Mouse (Mus musculus) left cerebral cortex, postnatal 14 days (tissue): ENCODE data around the gene Egfem1. TPM values are rescaled to one million over a fixed set of nuclear protein-coding genes. Genes with fewer than 3 reads are reported as not detected.

ENCODE experiments used
- DNase-seq, 2 experiments: peaks; one replicate each; pipeline ENCODE4 v3.0.0; 2021 to 2022; ENCODE audit warnings: low spot score in 2 of 2, mixed read lengths in 1 of 2
- intact Hi-C: fragments of 180-260 bp; cut with DNase I; formaldehyde crosslinking; loops from one replicate; pipeline ENCODE4 v1.15.1; 2025
- microRNA-seq, 2 experiments: library from miRNA; unstranded; fragments of <30 nt; microRNA quantifications; one replicate each; pipeline ENCODE4 v1.2.0; 2022
- total RNA-seq, 2 experiments: library from RNA; stranded (reverse); gene quantifications; 2 replicates each; pipeline ENCODE4 v1.2.3; 2021

Egfem1 gene
- total RNA-seq, 2 experiments from 2014 or later: 12.1 to 14.1 TPM

- peak; percentile 68 to 79 for DNase-seq
- intact Hi-C loops: no loop called here
Measured at GRCm38 (mm10) chr3:29730062-29730760, 648.4 kb downstream of the Egfem1 start.

- DNase-seq: no peak
- intact Hi-C loops: no loop called here
Measured at GRCm38 (mm10) chr3:29731509-29731908, 649.7 kb downstream of the Egfem1 start.

GRCm38 (mm10) chr3:29732626-29733025, 650.8 kb downstream of the Egfem1 start:
- intact Hi-C loops: no loop called here

DNA sequence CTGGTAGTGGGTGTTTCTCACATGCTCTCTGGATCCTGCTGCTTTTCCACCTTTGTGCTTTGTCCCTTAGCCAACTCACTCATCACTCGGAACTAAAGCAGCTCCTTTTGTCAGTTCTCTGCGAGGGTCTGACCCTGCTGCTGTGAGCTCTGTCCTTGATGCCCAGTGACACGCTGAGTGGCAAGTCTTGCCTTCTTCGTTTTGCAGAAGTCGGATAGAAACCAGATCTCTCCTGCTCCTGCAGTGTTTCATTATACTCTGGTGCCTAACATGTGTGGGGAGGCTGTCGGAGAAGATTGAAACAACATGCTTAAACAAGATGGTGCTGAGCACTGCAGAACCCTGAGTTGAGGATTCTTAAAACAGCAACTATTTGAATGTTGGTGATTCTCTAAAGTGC, 652.4 kb downstream of the Egfem1 start:
- intact Hi-C loops: no loop called here
- no peak for DNase-seq

More at GRCm38 (mm10) chr3:29732626-29733025, 650.8 kb downstream of the Egfem1 start:
- DNase-seq: no peak

DNA sequence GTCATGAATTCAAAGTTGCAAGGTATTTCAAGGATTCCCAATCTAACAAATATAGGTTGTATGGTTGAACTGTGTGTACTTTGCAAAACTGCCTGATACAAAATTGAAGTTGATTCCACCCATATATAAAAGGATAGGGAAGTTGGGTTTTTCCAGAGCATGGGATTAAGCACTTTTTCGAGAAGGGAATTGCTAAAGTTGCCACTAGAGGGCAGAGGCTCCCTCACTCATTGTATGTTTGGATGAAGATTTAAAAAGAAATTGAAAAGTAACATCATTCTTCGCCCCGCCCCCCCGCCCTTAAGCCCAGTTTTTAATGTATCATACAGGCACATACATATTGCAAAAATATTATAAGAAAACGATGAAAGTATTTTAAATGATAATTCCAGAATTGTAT, 657.5 kb downstream of the Egfem1 start:
- intact Hi-C loops: no loop called here
- DNase-seq: peak; percentile 41 to 52

Small RNA genes within 50 kb of the gene (microRNA-seq; reads per million reads assigned to microRNA genes)
- gene Mir21b (0 reads per million in 2 experiments), gene Mir551b (35.4 to 55.2 reads per million in 2 experiments)

Other genes with a start within 250 kb of the Egfem1 start
- gene Gm1527, start 189.4 kb upstream of the Egfem1 start, total RNA-seq: not detected